Mouse (Mus musculus) megakaryocyte, adult 5-6 weeks (primary cell): ENCODE measurements around the gene Acsm2. TPM values are rescaled to one million over a fixed set of nuclear protein-coding genes. Genes with fewer than 3 reads are reported as not detected.

Experiments used
- ATAC-seq: 2 replicates; pipeline ENCODE4 v1.8.0; 2016; ENCODE audit warnings: mild to moderate bottlenecking, inconsistent platforms; ENCODE audit not compliant: poor library complexity, severe bottlenecking
- total RNA-seq, 2 experiments: library from RNA; stranded (forward) in 1 of 2; stranded (reverse) in 1 of 2; fragments of 153-499, 151-499 nt in 1 of 2; fragments of 221-1000, 200-1000 nt in 1 of 2; gene quantifications; 2 replicates each; pipeline versions ENCODE4 v1.2.3 to v1.2.4; 2015 to 2017

Acsm2 gene
- total RNA-seq (2015) (not detected in 2 replicates), total RNA-seq (2017) (not detected in 2 replicates)

GRCm38 (mm10) chr7:119554040-119554439 lies at the start of gene Acsm2:
Acsm2 (plus strand) TSS chr7:119554340.
- ATAC-seq: no peak

- ATAC-seq: no peak
Measured at GRCm38 (mm10) chr7:119511143-119511542, 43.0 kb upstream of the Acsm2 start.

- no peak for ATAC-seq
Measured at GRCm38 (mm10) chr7:119513056-119513455, 41.1 kb upstream of the Acsm2 start.

- peak; percentile 30; the same call in 1 of the 2 replicates for ATAC-seq
Measured at GRCm38 (mm10) chr7:119515492-119516271, 38.5 kb upstream of the Acsm2 start.

- ATAC-seq: no peak
Measured at GRCm38 (mm10) chr7:119516272-119516558, 37.9 kb upstream of the Acsm2 start.

- no peak for ATAC-seq
Measured at GRCm38 (mm10) chr7:119519163-119519562, 35.0 kb upstream of the Acsm2 start, which contains the start of gene Acsm5. Acsm5 (plus strand) TSS chr7:119519463.

GRCm38 (mm10) chr7:119519654-119520053 lies 34.5 kb upstream of the Acsm2 start:
- 0 out of 2 replicates have a peak, but pooled peaks have one; percentile 36 for ATAC-seq

- no peak for ATAC-seq
Measured at GRCm38 (mm10) chr7:119521816-119522215, 32.3 kb upstream of the Acsm2 start.

GRCm38 (mm10) chr7:119522385-119522784 lies 31.8 kb upstream of the Acsm2 start:
- no peak for ATAC-seq

GRCm38 (mm10) chr7:119523389-119523788 lies 30.8 kb upstream of the Acsm2 start, which contains the start of gene Pdilt:
Pdilt (minus strand) TSS chr7:119523489.
- no peak for ATAC-seq

GRCm38 (mm10) chr7:119525881-119526281 lies 28.3 kb upstream of the Acsm2 start:
- ATAC-seq: no peak

GRCm38 (mm10) chr7:119526486-119526885 lies 27.7 kb upstream of the Acsm2 start:
- no peak for ATAC-seq

GRCm38 (mm10) chr7:119527135-119527534 lies 27.0 kb upstream of the Acsm2 start:
- no peak for ATAC-seq

GRCm38 (mm10) chr7:119527548-119527947 lies 26.6 kb upstream of the Acsm2 start:
- no peak for ATAC-seq

GRCm38 (mm10) chr7:119528617-119529016 lies 25.5 kb upstream of the Acsm2 start:
- no peak for ATAC-seq

- no peak for ATAC-seq
Measured at GRCm38 (mm10) chr7:119532924-119533323, 21.2 kb upstream of the Acsm2 start.

GRCm38 (mm10) chr7:119534389-119534788 lies 19.8 kb upstream of the Acsm2 start:
- ATAC-seq: no peak

- no peak for ATAC-seq
Measured at GRCm38 (mm10) chr7:119542445-119542844, 11.7 kb upstream of the Acsm2 start.

GRCm38 (mm10) chr7:119545572-119545971 lies 8.6 kb upstream of the Acsm2 start:
- ATAC-seq: no peak

GRCm38 (mm10) chr7:119550471-119551222 lies 3.5 kb upstream of the Acsm2 start:
- ATAC-seq: no peak

GRCm38 (mm10) chr7:119559789-119560451 lies 5.8 kb downstream of the Acsm2 start:
- no peak for ATAC-seq
